Mouse (Mus musculus) lung, postnatal 0 days (tissue): ENCODE results near the gene Yap1. TPM values are rescaled to one million over a fixed set of nuclear protein-coding genes. Genes with fewer than 3 reads are reported as not detected.
A peak's percentile ranks its signal among the peaks of the same experiment; 100 is the strongest.

ENCODE experiments used
- ATAC-seq: fragments of 200-750 bp; cut with Nextera tagmentation; 2 replicates; pipeline ENCODE4 v1.8.0; 2017; ENCODE audit warnings: moderate library complexity
- DNase-seq: peaks from one replicate; pipeline ENCODE4 v3.0.0-alpha.2; 2016; ENCODE audit warnings: low spot score
- H3K27ac ChIP-seq: fragments of 300-500 bp; sonication (generic); 2 replicates; pipeline ENCODE4 v1.5.1; 2014; ENCODE audit warnings: antibody characterized with exemption, mild to moderate bottlenecking, low read length, mixed read lengths
- H3K27me3 ChIP-seq: fragments of 300-500 bp; sonication (generic); replicated peaks from 2 replicates; pipeline ENCODE4 v1.6.1; 2014; ENCODE audit warnings: low read length, mixed read lengths; ENCODE audit not compliant: insufficient read depth
- H3K36me3 ChIP-seq: fragments of 300-500 bp; sonication (generic); 2 replicates; pipeline ENCODE4 v1.6.1; 2014; ENCODE audit warnings: low read length, mixed read lengths; ENCODE audit not compliant: insufficient read depth
- H3K4me1 ChIP-seq: fragments of 300-500 bp; sonication (generic); 2 replicates; pipeline ENCODE4 v1.6.1; 2014; ENCODE audit warnings: antibody characterized with exemption, low read depth, low read length, mixed read lengths; ENCODE audit not compliant: insufficient read depth
- H3K4me2 ChIP-seq: fragments of 300-500 bp; sonication (generic); replicated peaks from 2 replicates; pipeline ENCODE4 v1.6.1; 2014; ENCODE audit warnings: low read depth, mild to moderate bottlenecking, low read length, moderate library complexity, mixed read lengths
- H3K4me3 ChIP-seq: fragments of 300-500 bp; sonication (generic); 2 replicates; pipeline ENCODE4 v1.5.1; 2014; ENCODE audit warnings: low read depth, low read length
- H3K9ac ChIP-seq: fragments of 300-500 bp; sonication (generic); replicated peaks from 2 replicates; pipeline ENCODE4 v1.6.1; 2014; ENCODE audit warnings: low read depth, mild to moderate bottlenecking
- H3K9me3 ChIP-seq: fragments of 300-500 bp; sonication (generic); 2 replicates; pipeline ENCODE4 v1.6.1; 2016; ENCODE audit warnings: low read length, mixed read lengths
- CTCF ChIP-seq: IDR thresholded peaks from 2 replicates; pipeline ENCODE4 v1.5.1; 2016; ENCODE audit warnings: antibody characterized with exemption, mild to moderate bottlenecking
- EP300 ChIP-seq: IDR thresholded peaks from 2 replicates; pipeline ENCODE4 v1.6.1; 2016; ENCODE audit warnings: antibody characterized with exemption, mild to moderate bottlenecking, control low read depth
- WGBS: fragments of 180-500 bp; shearing (Covaris S2); extraction: QIAGEN DNeasy Blood & Tissue Kit; methylation state at CpG from one replicate; pipeline ENCODE4 v1.1.7; 2014; 5-methylcytosine and 5-hydroxymethylcytosine counted together
- polyA plus RNA-seq: library from polyadenylated mRNA; unstranded; fragments of >200 nt; fragmentation: Nextera tagmentation; extraction: Ambion mirVana; gene quantifications from 2 replicates; pipeline ENCODE4 v1.2.1, GENCODE M21; 2015

Yap1 gene
- polyA plus RNA-seq, 1 experiment from 2014 or later = 17.0 TPM

DNA sequence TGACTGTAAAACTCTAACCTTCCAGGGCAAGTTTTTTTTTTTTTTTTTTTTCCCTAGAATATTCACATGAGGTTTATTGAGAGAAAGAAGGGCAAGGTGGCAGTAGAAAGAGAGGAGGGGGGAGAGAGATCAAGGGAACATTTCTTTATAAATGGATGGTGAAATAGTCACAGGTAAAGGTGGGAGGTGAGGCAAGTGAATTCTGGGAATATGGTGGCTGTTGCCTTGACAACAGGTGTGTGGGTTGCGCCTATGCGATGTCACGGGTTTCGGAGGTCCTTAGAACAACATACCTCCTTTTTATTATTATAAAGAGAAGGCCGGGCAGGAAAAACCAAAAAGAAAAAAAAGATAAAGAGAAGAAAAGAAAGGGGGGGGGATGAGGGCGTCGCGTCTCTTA lies 89.5 kb downstream of the Yap1 start:
- ATAC-seq (no peak), DNase-seq (no peak)
- TF ChIP-seq EP300 = no peak
- Histone ChIP-seq H3K9ac (no peak overlapping the region), H3K27me3 (no peaks in the 10 kb centered on the region), H3K36me3 (no peaks in the 10 kb centered on the region), H3K4me2 (peak overlapping the region; percentile 56; the same call in 1 of the 2 replicates), H3K4me3 (no peak overlapping the region), H3K9me3 (no peaks in the 10 kb centered on the region), H3K27ac (no peak overlapping the region), H3K4me1 (peaks cover 4% of the 10 kb centered on the region; the same call in 1 of the 2 replicates)
- WGBS = 59% methylated on average over 8 of the region's 8 CpGs

DNA sequence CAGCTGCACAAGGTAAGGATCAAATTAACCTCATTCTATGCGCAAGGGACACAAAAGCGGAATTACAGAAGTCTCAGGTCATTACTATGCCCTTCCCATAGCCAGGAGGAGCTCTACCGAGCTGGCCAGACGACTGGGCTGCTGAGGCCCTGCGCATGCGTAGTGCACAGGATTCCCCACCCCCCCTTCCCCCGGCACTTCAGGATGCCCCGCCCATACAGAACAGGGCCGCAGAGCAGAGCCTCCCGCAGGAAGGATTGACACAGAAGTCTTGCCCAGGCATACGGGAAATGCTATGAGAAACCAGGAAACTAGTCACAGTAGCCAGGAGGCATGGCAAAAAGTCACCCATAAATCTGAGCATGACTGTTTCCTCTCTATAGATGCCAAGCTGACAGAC lies 89.9 kb downstream of the Yap1 start:
- H3K4me1 ChIP-seq = peaks cover 4% of the 10 kb centered on the region; the same call in 1 of the 2 replicates
- H3K27ac ChIP-seq = no peak overlapping the region
- peak; percentile 94 for DNase-seq
- peak; percentile 63 for TF ChIP-seq CTCF
- TF ChIP-seq EP300 = no peak
- no peak overlapping the region for H3K9ac ChIP-seq
- H3K9me3 ChIP-seq = no peaks in the 10 kb centered on the region
- H3K4me3 ChIP-seq = peak overlapping the region; percentile 12; the same call in 1 of the 2 replicates
- H3K27me3 ChIP-seq = no peaks in the 10 kb centered on the region
- no peaks in the 10 kb centered on the region for H3K36me3 ChIP-seq
- peak overlapping the region; percentile 56 for H3K4me2 ChIP-seq
- peak; percentile 97 for ATAC-seq
- WGBS = 3% methylated on average over 11 of the region's 11 CpGs

DNA sequence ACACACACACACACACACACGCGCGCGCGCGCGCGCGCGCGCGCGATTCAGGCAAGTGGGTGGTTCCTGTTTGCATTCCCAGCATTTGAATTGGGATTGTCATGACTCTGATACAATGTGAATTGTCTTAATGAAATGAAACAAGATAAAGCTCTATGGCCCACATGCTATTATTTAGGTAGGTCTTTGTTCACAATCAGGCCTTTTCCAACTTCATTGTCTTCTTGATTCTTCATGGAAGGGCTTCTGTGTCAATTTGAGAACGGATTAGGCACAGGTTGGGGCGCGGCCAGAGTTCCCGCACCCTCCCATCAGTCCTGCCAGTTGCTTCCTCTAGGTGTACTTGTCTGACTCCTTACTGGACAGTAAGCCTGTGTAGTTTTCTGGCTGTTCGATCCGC lies 90.4 kb downstream of the Yap1 start:
- peak overlapping the region; percentile 12; the same call in 1 of the 2 replicates for H3K4me3 ChIP-seq
- no peaks in the 10 kb centered on the region for H3K9me3 ChIP-seq
- peaks cover 4% of the 10 kb centered on the region; the same call in 1 of the 2 replicates for H3K4me1 ChIP-seq
- peak overlapping the region; percentile 56 for H3K4me2 ChIP-seq
- H3K36me3 ChIP-seq = no peaks in the 10 kb centered on the region
- 62% methylated on average over 19 of the region's 19 CpGs for WGBS
- DNase-seq (no peak), ATAC-seq (0 out of 2 replicates have a peak, but pooled peaks have one; percentile 13)
- peak overlapping the region; percentile 32; the same call in 1 of the 2 replicates for H3K27ac ChIP-seq
- TF ChIP-seq EP300 = no peak
- TF ChIP-seq CTCF = no peak
- no peak overlapping the region for H3K9ac ChIP-seq
- no peaks in the 10 kb centered on the region for H3K27me3 ChIP-seq

DNA sequence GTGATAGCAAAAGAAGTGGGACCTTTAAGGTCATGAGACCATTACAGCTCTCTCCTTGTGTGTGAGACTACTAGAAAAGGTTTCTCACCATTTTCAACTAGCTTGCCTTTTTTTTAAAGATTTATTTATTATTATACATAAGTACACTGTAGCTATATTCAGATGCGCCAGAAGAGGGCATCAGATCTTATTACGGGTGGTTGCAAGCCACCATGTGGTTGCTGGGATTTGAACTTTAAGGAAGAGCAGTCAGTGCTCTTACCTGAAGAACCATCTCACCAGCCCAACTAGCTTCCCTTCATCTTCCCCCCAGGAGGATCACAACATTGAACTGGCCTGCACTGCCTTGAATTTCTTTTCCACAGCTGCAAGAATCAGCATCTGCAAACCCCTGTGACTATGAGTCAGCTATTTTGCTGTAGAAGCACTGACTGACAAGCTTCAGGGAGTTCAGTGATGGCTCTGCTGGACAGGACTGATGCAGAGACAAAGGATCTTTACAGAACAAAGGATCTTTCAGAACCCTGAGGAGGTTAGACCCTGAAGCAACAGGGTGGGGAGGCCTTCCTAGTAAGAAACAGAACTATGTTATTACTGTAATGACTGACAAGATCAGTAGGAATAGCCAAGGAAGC lies 96.9 kb downstream of the Yap1 start:
- Histone ChIP-seq H3K36me3 (no peaks in the 10 kb centered on the region), H3K9me3 (no peaks in the 10 kb centered on the region), H3K4me3 (no peak overlapping the region), H3K27me3 (no peaks in the 10 kb centered on the region), H3K4me1 (no peaks in the 10 kb centered on the region), H3K4me2 (no peak overlapping the region), H3K9ac (no peak overlapping the region), H3K27ac (no peak overlapping the region)
- DNase-seq (no peak), ATAC-seq (no peak)
- TF ChIP-seq CTCF = peak; percentile 11; the same call in 1 of the 2 replicates
- TF ChIP-seq EP300 = no peak
- 88% methylated on average over 2 of the region's 2 CpGs for WGBS

DNA sequence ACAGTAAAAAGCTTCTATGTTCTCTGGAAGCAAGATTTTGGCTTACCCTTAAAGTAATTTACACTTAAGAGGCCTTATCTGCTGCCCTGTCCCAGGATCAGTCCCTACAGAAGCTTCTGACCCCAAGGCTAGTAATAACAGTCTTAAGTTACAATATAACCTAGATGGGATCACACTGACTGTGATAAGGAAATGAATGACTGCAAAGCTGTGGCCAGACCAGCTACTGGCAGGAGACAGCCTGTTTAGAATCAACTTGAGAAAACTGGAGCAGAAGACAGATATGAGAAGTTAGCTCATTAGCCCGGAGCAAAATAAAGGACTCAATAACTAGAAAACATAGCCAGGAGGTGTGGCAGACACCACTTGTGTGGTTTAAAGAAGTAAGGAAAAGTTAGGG lies 97.8 kb downstream of the Yap1 start:
- H3K36me3 ChIP-seq = no peaks in the 10 kb centered on the region
- no peak for DNase-seq

DNA sequence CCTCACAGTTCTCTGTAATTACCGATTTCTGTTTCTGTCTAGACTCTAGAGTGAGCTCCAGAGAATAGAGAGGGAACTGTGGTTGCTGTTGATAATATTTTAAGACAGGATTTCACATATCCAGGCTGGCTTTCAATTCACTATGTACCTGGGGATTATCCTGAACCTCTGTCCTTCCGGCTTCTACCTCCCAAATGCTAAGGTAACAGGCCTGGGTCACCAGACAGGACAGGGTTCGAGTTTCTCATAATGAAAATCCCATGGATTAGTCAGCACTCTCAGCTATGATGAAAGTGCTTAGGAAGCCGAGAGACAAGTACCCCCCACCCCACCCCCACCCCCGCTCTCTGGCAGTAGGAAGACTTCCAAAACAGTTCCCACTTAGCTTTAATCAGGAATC lies 100.6 kb downstream of the Yap1 start:
- H3K4me2 ChIP-seq = no peak overlapping the region
- 49% methylated on average over 5 of the region's 5 CpGs for WGBS
- TF ChIP-seq CTCF (no peak), EP300 (no peak)
- H3K9ac ChIP-seq = no peak overlapping the region
- no peaks in the 10 kb centered on the region for H3K27me3 ChIP-seq
- no peaks in the 10 kb centered on the region for H3K4me1 ChIP-seq
- H3K9me3 ChIP-seq = no peaks in the 10 kb centered on the region
- no peak for DNase-seq
- H3K4me3 ChIP-seq = no peak overlapping the region
- ATAC-seq = no peak
- H3K36me3 ChIP-seq = no peaks in the 10 kb centered on the region
- H3K27ac ChIP-seq = no peak overlapping the region

More for the DNA sequence above, 97.8 kb downstream of the Yap1 start:
- WGBS = 67% methylated on average over 1 of the region's 1 CpGs
- H3K9ac ChIP-seq = no peak overlapping the region
- no peak overlapping the region for H3K27ac ChIP-seq
- H3K27me3 ChIP-seq = no peaks in the 10 kb centered on the region
- no peaks in the 10 kb centered on the region for H3K4me1 ChIP-seq
- no peak overlapping the region for H3K4me2 ChIP-seq
- H3K4me3 ChIP-seq = no peak overlapping the region
- no peaks in the 10 kb centered on the region for H3K9me3 ChIP-seq
- no peak for ATAC-seq
- TF ChIP-seq CTCF (no peak), EP300 (no peak)
